22 mouse cellular contexts compared by ENCODE assay signal in the genomic region with DNA sequence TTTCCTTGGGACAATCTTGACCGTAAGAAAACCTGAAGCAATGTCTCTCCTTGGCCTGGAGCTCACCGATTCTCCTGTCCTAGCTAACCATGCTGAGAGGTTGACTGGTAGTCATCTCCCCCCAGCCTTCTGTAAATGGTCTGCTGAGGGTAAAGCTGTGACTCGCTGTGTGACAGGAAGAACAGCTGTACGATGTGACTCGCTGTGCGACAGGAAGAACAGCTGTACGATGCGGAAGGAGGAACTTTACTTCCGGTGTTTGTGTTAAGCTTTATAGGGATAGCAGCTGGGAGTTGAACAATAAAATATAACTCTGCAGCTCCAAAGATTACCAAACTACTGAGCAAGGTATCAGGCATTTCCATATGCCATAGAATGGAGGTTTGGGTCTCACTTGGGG.
DNase-seq lines count a peak whose midpoint lies in the region; ATAC-seq and TF ChIP-seq lines count a peak whose summit lies in the region.
"Had no signal": no experiment of that assay in that cellular context is flagged by ENCODE, and none has a peak within 500 bp of the region (broad histone marks: within the 10 kb centered on the region; RNA-seq: fewer than 3 reads in every experiment).

No protein-coding gene starts in this region.

- no peak overlapping the region for H3K4me3 ChIP-seq in lung, embryonic 14.5 days (ENCODE audit: low read depth, low read length)
- H3K4me3 ChIP-seq in lung, adult 2 months (replicated peaks; ENCODE audit: extremely low read depth, low read depth, low read length) = no peak overlapping the region
- no peak overlapping the region for H3K4me3 ChIP-seq in intestine, postnatal 0 days (ENCODE audit: low read depth, low read length)
- H3K4me3 ChIP-seq: embryonic facial prominence, embryonic 13.5 days; embryonic facial prominence, embryonic 15.5 days; erythroblast, embryonic 14.5 days; forebrain, embryonic 13.5 days; forebrain, embryonic 15.5 days had no signal

- no peak overlapping the region for H3K4me2 ChIP-seq in lung, embryonic 14.5 days
- H3K4me2 ChIP-seq in intestine, postnatal 0 days (replicated peaks; ENCODE audit: low read depth) = no peak overlapping the region
- H3K4me2 ChIP-seq: embryonic facial prominence, embryonic 13.5 days; embryonic facial prominence, embryonic 15.5 days; forebrain, embryonic 13.5 days; forebrain, embryonic 15.5 days had no signal

- WGBS in lung, embryonic 14.5 days = 54% methylated on average over 9 of the region's 9 CpGs
- 52% methylated on average over 9 of the region's 9 CpGs for WGBS in lung, adult 2 months
- 70% methylated on average over 9 of the region's 9 CpGs for WGBS in intestine, postnatal 0 days

- no peaks in the 10 kb centered on the region for H3K9me3 ChIP-seq in lung, embryonic 14.5 days (ENCODE audit: low read depth, low read length)
- H3K9me3 ChIP-seq in intestine, postnatal 0 days (ENCODE audit: control insufficient read depth) = no peaks in the 10 kb centered on the region
- H3K9me3 ChIP-seq: embryonic facial prominence, embryonic 13.5 days; embryonic facial prominence, embryonic 15.5 days; forebrain, embryonic 13.5 days; forebrain, embryonic 15.5 days had no signal

- TF ChIP-seq CTCF in lung, embryonic 14.5 days (IDR thresholded peaks at IDR 0.05; ENCODE audit: low read depth) = no peak
- no peak for TF ChIP-seq CTCF in lung, adult 2 months (IDR thresholded peaks at IDR 0.05; ENCODE audit: insufficient read depth, low read length)
- TF ChIP-seq CTCF in intestine, postnatal 0 days (IDR thresholded peaks at IDR 0.05; ENCODE audit: low read depth) = no peak

- peak; percentile 41; the same call in 1 of the 2 replicates for ATAC-seq in lung, embryonic 14.5 days (ENCODE audit: insufficient read depth)
- no peak for ATAC-seq in intestine, postnatal 0 days
- ATAC-seq: forebrain, embryonic 13.5 days; forebrain, embryonic 15.5 days; forebrain, postnatal 0 days had no signal

- DNase-seq in heart, adult 11 months = peak; percentile 23
- DNase-seq in heart, postnatal 4 days = no peak
- DNase-seq in lung, embryonic 14.5 days = peak; percentile 40
- DNase-seq in lung, adult 2 months = no peak
- DNase-seq: adrenal gland, adult 2 months; adrenal gland, postnatal 10 days; adrenal gland, postnatal 25 days; B cell, adult 2 months; cerebellum, adult 11 months; cerebellum, adult 18-20 months; cerebellum, adult 8-10 months; cerebellum, adult 9-11 months; cerebellum, postnatal 14 days; cerebellum, postnatal 36 days; embryo, embryonic 11 days; forebrain, postnatal 0 days had no signal

- no peaks in the 10 kb centered on the region for H3K27me3 ChIP-seq in lung, embryonic 14.5 days (ENCODE audit: insufficient read depth, low read length)
- no peaks in the 10 kb centered on the region for H3K27me3 ChIP-seq in intestine, postnatal 0 days (replicated peaks; ENCODE audit: control insufficient read depth, insufficient read depth, low read length)
- H3K27me3 ChIP-seq: embryonic facial prominence, embryonic 13.5 days; embryonic facial prominence, embryonic 15.5 days; forebrain, embryonic 13.5 days; forebrain, embryonic 15.5 days had no signal

- no peak overlapping the region for H3K9ac ChIP-seq in lung, embryonic 14.5 days
- H3K9ac ChIP-seq in intestine, postnatal 0 days (ENCODE audit: low read depth, low read length) = no peak overlapping the region
- H3K9ac ChIP-seq: embryonic facial prominence, embryonic 13.5 days; embryonic facial prominence, embryonic 15.5 days; forebrain, embryonic 13.5 days; forebrain, embryonic 15.5 days; forebrain, postnatal 0 days had no signal

- TF ChIP-seq POLR2A in lung, adult 2 months (IDR thresholded peaks at IDR 0.05; ENCODE audit: borderline replicate concordance, extremely low read depth, low read depth, low read length) = no peak

- H3K27ac ChIP-seq in lung, embryonic 14.5 days (ENCODE audit: low read depth) = no peak overlapping the region
- no peak overlapping the region for H3K27ac ChIP-seq in intestine, postnatal 0 days (ENCODE audit: low read depth, low read length)
- H3K27ac ChIP-seq: embryonic facial prominence, embryonic 13.5 days; embryonic facial prominence, embryonic 15.5 days; forebrain, embryonic 13.5 days; forebrain, embryonic 15.5 days had no signal

- no peaks in the 10 kb centered on the region for H3K4me1 ChIP-seq in lung, embryonic 14.5 days (ENCODE audit: insufficient read depth)
- no peaks in the 10 kb centered on the region for H3K4me1 ChIP-seq in lung, adult 2 months (ENCODE audit: control insufficient read depth, insufficient read depth, low read length)
- no peaks in the 10 kb centered on the region for H3K4me1 ChIP-seq in intestine, postnatal 0 days (replicated peaks; ENCODE audit: control insufficient read depth, insufficient read depth, low read length)
- H3K4me1 ChIP-seq: embryonic facial prominence, embryonic 13.5 days; embryonic facial prominence, embryonic 15.5 days; forebrain, embryonic 13.5 days; forebrain, embryonic 15.5 days had no signal

- H3K36me3 ChIP-seq in lung, embryonic 14.5 days (ENCODE audit: insufficient read depth) = no peaks in the 10 kb centered on the region
- no peaks in the 10 kb centered on the region for H3K36me3 ChIP-seq in intestine, postnatal 0 days (ENCODE audit: control insufficient read depth, insufficient read depth)
- H3K36me3 ChIP-seq: embryonic facial prominence, embryonic 13.5 days; embryonic facial prominence, embryonic 15.5 days; forebrain, embryonic 15.5 days had no signal

Comparison
In these comparisons a context has a peak if more than half of its experiments do, and no peak if none do; other contexts are left out.
1. DNase-seq: peak in heart, adult 11 months (single experiment) and lung, embryonic 14.5 days (single experiment); none in heart, postnatal 4 days (single experiment) and lung, adult 2 months (single experiment).